Mouse (Mus musculus): ENCODE results near the gene Trim71.

The Trim71 gene

GRCm38 (mm10) chr9:114468701-114469100, 95.5 kb downstream of the Trim71 start:
- DNase-seq, result no peak

GRCm38 (mm10) chr9:114468217-114468616, 96.0 kb downstream of the Trim71 start:
- no peak for DNase-seq

GRCm38 (mm10) chr9:114466871-114467270, 97.3 kb downstream of the Trim71 start:
- no peak for DNase-seq

GRCm38 (mm10) chr9:114465442-114465841, 98.7 kb downstream of the Trim71 start:
- no peak for DNase-seq

- no peak for DNase-seq
These were observed 101.6 kb downstream of the Trim71 start for GRCm38 (mm10) chr9:114462569-114462968.

- no peak for DNase-seq
These were observed 105.7 kb downstream of the Trim71 start for GRCm38 (mm10) chr9:114458436-114458835.
